Mouse (Mus musculus): ENCODE data around the gene Akap7.

- TF ChIP-seq POLR2A (IDR thresholded peaks at IDR 0.05; ENCODE audit: low read depth, low read length) (no peak), CTCF (IDR thresholded peaks at IDR 0.05; ENCODE audit: extremely low read depth, insufficient read depth, insufficient read length, insufficient replicate concordance) (no peak)
Measured at GRCm38 (mm10) chr10:25331321-25332049, 23.8 kb upstream of the Akap7 start.
